Mouse (Mus musculus): Measurements from ENCODE around the gene Bysl. TPM values are rescaled to one million over a fixed set of nuclear protein-coding genes. Genes with fewer than 3 reads are reported as not detected.
A peak's percentile ranks its signal among the peaks of the same experiment; 100 is the strongest.

Gene Bysl
- polyA plus RNA-seq, 1 experiment from 2014 or later: 9.9 TPM

GRCm38 (mm10) chr17:47566133-47566532 is 45.2 kb downstream of the Bysl start:
- Histone ChIP-seq H3K9me3 (ENCODE audit: low read length) (no peaks in the 10 kb centered on the region), H3K27me3 (replicated peaks; ENCODE audit: insufficient read depth, low read length) (no peaks in the 10 kb centered on the region), H3K4me1 (ENCODE audit: insufficient read depth, low read depth, low read length) (no peaks in the 10 kb centered on the region), H3K9ac (replicated peaks; ENCODE audit: low read depth) (no peak overlapping the region), H3K4me2 (replicated peaks; ENCODE audit: low read depth, low read length) (no peak overlapping the region), H3K36me3 (ENCODE audit: insufficient read depth, low read length) (no peaks in the 10 kb centered on the region; the same call in 1 of the 2 replicates), H3K4me3 (ENCODE audit: low read depth, low read length) (no peak overlapping the region), H3K27ac (ENCODE audit: low read length) (no peak overlapping the region)
- WGBS: 55% methylated on average over 2 of the region's 2 CpGs
- TF ChIP-seq EP300 (IDR thresholded peaks at IDR 0.05) (no peak), CTCF (IDR thresholded peaks at IDR 0.05) (no peak)
- no peak for DNase-seq (ENCODE audit: low spot score)
- ATAC-seq: no peak

GRCm38 (mm10) chr17:47564612-47565011 is 46.7 kb downstream of the Bysl start:
- WGBS: 84% methylated on average over 5 of the region's 5 CpGs
- no peaks in the 10 kb centered on the region for H3K9me3 ChIP-seq (ENCODE audit: low read length)
- H3K36me3 ChIP-seq (ENCODE audit: insufficient read depth, low read length): no peaks in the 10 kb centered on the region
- 0 out of 2 replicates have a peak, but pooled peaks cover 3% of the 10 kb centered on the region for H3K4me1 ChIP-seq (ENCODE audit: insufficient read depth, low read depth, low read length)
- no peak overlapping the region for H3K4me3 ChIP-seq (ENCODE audit: low read depth, low read length)
- TF ChIP-seq EP300 (IDR thresholded peaks at IDR 0.05) (no peak), CTCF (IDR thresholded peaks at IDR 0.05) (no peak)
- H3K27me3 ChIP-seq (replicated peaks; ENCODE audit: insufficient read depth, low read length): no peaks in the 10 kb centered on the region
- DNase-seq (ENCODE audit: low spot score) (no peak), ATAC-seq (no peak)
- no peak overlapping the region for H3K9ac ChIP-seq (replicated peaks; ENCODE audit: low read depth)
- H3K27ac ChIP-seq (ENCODE audit: low read length): no peak overlapping the region
- no peak overlapping the region for H3K4me2 ChIP-seq (replicated peaks; ENCODE audit: low read depth, low read length)

- no peak for ATAC-seq
- Histone ChIP-seq H3K9me3 (ENCODE audit: low read length) (no peaks in the 10 kb centered on the region), H3K4me1 (ENCODE audit: insufficient read depth, low read depth, low read length) (0 out of 2 replicates have a peak, but pooled peaks cover 3% of the 10 kb centered on the region), H3K36me3 (ENCODE audit: insufficient read depth, low read length) (no peaks in the 10 kb centered on the region), H3K4me3 (ENCODE audit: low read depth, low read length) (no peak overlapping the region), H3K27ac (ENCODE audit: low read length) (no peak overlapping the region), H3K9ac (replicated peaks; ENCODE audit: low read depth) (no peak overlapping the region), H3K27me3 (replicated peaks; ENCODE audit: insufficient read depth, low read length) (no peaks in the 10 kb centered on the region), H3K4me2 (replicated peaks; ENCODE audit: low read depth, low read length) (no peak overlapping the region)
- TF ChIP-seq CTCF (IDR thresholded peaks at IDR 0.05) (no peak), EP300 (IDR thresholded peaks at IDR 0.05) (no peak)
- DNase-seq (ENCODE audit: low spot score): no peak
- WGBS: 77% methylated on average over 6 of the region's 6 CpGs
Measured at GRCm38 (mm10) chr17:47562875-47563274, 48.4 kb downstream of the Bysl start.

GRCm38 (mm10) chr17:47559726-47560125 is 51.6 kb downstream of the Bysl start:
- Histone ChIP-seq H3K4me3 (ENCODE audit: low read depth, low read length) (no peak overlapping the region), H3K27me3 (replicated peaks; ENCODE audit: insufficient read depth, low read length) (no peaks in the 10 kb centered on the region), H3K4me2 (replicated peaks; ENCODE audit: low read depth, low read length) (no peak overlapping the region), H3K36me3 (ENCODE audit: insufficient read depth, low read length) (no peaks in the 10 kb centered on the region), H3K9ac (replicated peaks; ENCODE audit: low read depth) (no peak overlapping the region), H3K4me1 (ENCODE audit: insufficient read depth, low read depth, low read length) (0 out of 2 replicates have a peak, but pooled peaks cover 3% of the 10 kb centered on the region), H3K9me3 (ENCODE audit: low read length) (no peaks in the 10 kb centered on the region), H3K27ac (ENCODE audit: low read length) (no peak overlapping the region)
- ATAC-seq (peak; percentile 46; the same call in 1 of the 2 replicates), DNase-seq (ENCODE audit: low spot score) (peak; percentile 15)
- WGBS: 53% methylated on average over 6 of the region's 6 CpGs
- no peak for TF ChIP-seq EP300 (IDR thresholded peaks at IDR 0.05)
- no peak for TF ChIP-seq CTCF (IDR thresholded peaks at IDR 0.05)

- H3K9ac ChIP-seq (replicated peaks; ENCODE audit: low read depth): no peak overlapping the region
- 0 out of 2 replicates have a peak, but pooled peaks cover 3% of the 10 kb centered on the region for H3K4me1 ChIP-seq (ENCODE audit: insufficient read depth, low read depth, low read length)
- H3K36me3 ChIP-seq (ENCODE audit: insufficient read depth, low read length): no peaks in the 10 kb centered on the region
- H3K4me2 ChIP-seq (replicated peaks; ENCODE audit: low read depth, low read length): no peak overlapping the region
- no peak for TF ChIP-seq EP300 (IDR thresholded peaks at IDR 0.05)
- TF ChIP-seq CTCF (IDR thresholded peaks at IDR 0.05): no peak
- H3K27ac ChIP-seq (ENCODE audit: low read length): no peak overlapping the region
- no peak overlapping the region for H3K4me3 ChIP-seq (ENCODE audit: low read depth, low read length)
- ATAC-seq (peak; percentile 81), DNase-seq (ENCODE audit: low spot score) (peak; percentile 57)
- no peaks in the 10 kb centered on the region for H3K27me3 ChIP-seq (replicated peaks; ENCODE audit: insufficient read depth, low read length)
- 64% methylated on average over 3 of the region's 3 CpGs for WGBS
- no peaks in the 10 kb centered on the region for H3K9me3 ChIP-seq (ENCODE audit: low read length)
Measured at GRCm38 (mm10) chr17:47557179-47557578, 54.1 kb downstream of the Bysl start.

GRCm38 (mm10) chr17:47554621-47555020 is 56.7 kb downstream of the Bysl start:
- Histone ChIP-seq H3K4me2 (replicated peaks; ENCODE audit: low read depth, low read length) (no peak overlapping the region), H3K4me3 (ENCODE audit: low read depth, low read length) (no peak overlapping the region), H3K9ac (replicated peaks; ENCODE audit: low read depth) (no peak overlapping the region), H3K9me3 (ENCODE audit: low read length) (no peaks in the 10 kb centered on the region), H3K27me3 (replicated peaks; ENCODE audit: insufficient read depth, low read length) (no peaks in the 10 kb centered on the region), H3K4me1 (ENCODE audit: insufficient read depth, low read depth, low read length) (no peaks in the 10 kb centered on the region), H3K27ac (ENCODE audit: low read length) (no peak overlapping the region), H3K36me3 (ENCODE audit: insufficient read depth, low read length) (no peaks in the 10 kb centered on the region)
- ATAC-seq (no peak), DNase-seq (ENCODE audit: low spot score) (no peak)
- TF ChIP-seq EP300 (IDR thresholded peaks at IDR 0.05): no peak
- no peak for TF ChIP-seq CTCF (IDR thresholded peaks at IDR 0.05)
- WGBS: 64% methylated on average over 9 of the region's 10 CpGs

GRCm38 (mm10) chr17:47552994-47553393 is 58.3 kb downstream of the Bysl start:
- ATAC-seq: no peak
- DNase-seq (ENCODE audit: low spot score): no peak
- no peak for TF ChIP-seq CTCF (IDR thresholded peaks at IDR 0.05)
- TF ChIP-seq EP300 (IDR thresholded peaks at IDR 0.05): no peak
- H3K9me3 ChIP-seq (ENCODE audit: low read length): no peaks in the 10 kb centered on the region
- no peaks in the 10 kb centered on the region for H3K27me3 ChIP-seq (replicated peaks; ENCODE audit: insufficient read depth, low read length)
- no peaks in the 10 kb centered on the region for H3K36me3 ChIP-seq (ENCODE audit: insufficient read depth, low read length)
- no peak overlapping the region for H3K27ac ChIP-seq (ENCODE audit: low read length)
- H3K4me1 ChIP-seq (ENCODE audit: insufficient read depth, low read depth, low read length): no peaks in the 10 kb centered on the region
- no peak overlapping the region for H3K4me2 ChIP-seq (replicated peaks; ENCODE audit: low read depth, low read length)
- no peak overlapping the region for H3K4me3 ChIP-seq (ENCODE audit: low read depth, low read length)
- H3K9ac ChIP-seq (replicated peaks; ENCODE audit: low read depth): no peak overlapping the region
